Mouse (Mus musculus) megakaryocyte, adult 5-6 weeks (primary cell): Measurements from ENCODE around the gene Dapl1. TPM values are rescaled to one million over a fixed set of nuclear protein-coding genes. Genes with fewer than 3 reads are reported as not detected.
A peak's percentile ranks its signal among the peaks of the same experiment; 100 is the strongest.

Experiments used
- ATAC-seq: 2 replicates; pipeline ENCODE4 v1.8.0; 2016; ENCODE audit warnings: mild to moderate bottlenecking, inconsistent platforms; ENCODE audit not compliant: poor library complexity, severe bottlenecking
- total RNA-seq, 2 experiments: library from RNA; stranded (forward) in 1 of 2; stranded (reverse) in 1 of 2; fragments of 153-499, 151-499 nt in 1 of 2; fragments of 221-1000, 200-1000 nt in 1 of 2; gene quantifications; 2 replicates each; pipeline versions ENCODE4 v1.2.3 to v1.2.4; 2015 to 2017

The Dapl1 gene
- total RNA-seq, 2 experiments from 2014 or later = 0.66 TPM; not detected in 1

GRCm38 (mm10) chr2:59471051-59471948 is 13.2 kb upstream of the Dapl1 start:
- ATAC-seq = no peak

DNA sequence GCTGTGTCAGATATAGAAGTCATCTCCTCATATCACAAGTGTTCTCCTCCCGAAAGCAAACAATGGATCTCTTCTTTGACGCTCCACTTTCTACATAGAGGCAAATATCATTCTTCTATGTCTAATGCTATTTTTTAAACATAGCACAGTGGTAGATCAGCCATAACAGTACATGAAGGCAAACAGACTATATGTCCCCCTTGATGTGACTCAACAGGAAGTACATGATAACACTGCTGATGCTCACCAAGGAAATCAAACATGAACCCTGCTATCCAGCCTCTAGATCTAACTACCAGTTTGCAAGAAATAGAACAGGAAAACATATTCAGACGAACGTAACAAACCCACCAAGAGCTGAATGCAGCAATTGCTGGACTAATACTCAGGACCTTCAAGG is 10.1 kb upstream of the Dapl1 start:
- ATAC-seq = no peak

DNA sequence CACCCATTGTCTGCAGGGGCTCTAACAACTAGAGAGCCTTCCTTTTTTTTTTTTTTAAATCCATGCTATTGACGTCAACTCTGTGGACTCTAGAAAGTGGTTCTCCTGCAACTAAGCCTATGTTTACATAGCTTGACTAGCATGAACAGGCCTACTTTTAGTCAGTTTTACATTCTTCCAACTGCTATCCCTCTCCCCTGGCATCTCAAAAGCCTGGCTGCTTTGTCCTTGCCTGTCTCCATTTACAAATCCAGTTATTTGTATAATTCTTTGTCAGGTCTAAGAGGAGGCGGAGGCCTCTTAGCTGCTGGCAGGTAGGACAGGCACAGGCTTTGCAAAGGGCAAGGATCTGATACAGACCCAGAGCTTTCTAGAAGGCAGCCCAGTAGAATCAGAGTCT is 627 bp downstream of the Dapl1 start:
- ATAC-seq = no peak

DNA sequence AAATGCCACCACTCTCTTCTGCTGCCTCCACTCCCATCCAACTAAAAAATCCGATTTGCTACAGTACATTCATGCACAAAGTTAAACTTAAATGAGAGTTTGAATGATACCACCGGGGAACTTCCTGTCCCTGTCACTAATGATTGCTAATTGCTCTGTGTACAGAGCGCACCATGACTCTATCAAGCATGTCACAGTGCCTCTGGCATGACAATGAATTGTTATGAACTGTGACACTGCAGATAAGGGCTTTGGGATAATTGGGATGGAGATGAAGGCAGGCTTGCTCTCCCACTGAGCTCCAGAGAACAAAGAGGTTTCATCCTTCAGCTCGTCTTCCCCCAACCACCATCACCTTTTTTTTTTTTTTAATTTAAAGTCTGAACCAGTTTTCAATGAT is 1.2 kb downstream of the Dapl1 start:
- no peak for ATAC-seq

DNA sequence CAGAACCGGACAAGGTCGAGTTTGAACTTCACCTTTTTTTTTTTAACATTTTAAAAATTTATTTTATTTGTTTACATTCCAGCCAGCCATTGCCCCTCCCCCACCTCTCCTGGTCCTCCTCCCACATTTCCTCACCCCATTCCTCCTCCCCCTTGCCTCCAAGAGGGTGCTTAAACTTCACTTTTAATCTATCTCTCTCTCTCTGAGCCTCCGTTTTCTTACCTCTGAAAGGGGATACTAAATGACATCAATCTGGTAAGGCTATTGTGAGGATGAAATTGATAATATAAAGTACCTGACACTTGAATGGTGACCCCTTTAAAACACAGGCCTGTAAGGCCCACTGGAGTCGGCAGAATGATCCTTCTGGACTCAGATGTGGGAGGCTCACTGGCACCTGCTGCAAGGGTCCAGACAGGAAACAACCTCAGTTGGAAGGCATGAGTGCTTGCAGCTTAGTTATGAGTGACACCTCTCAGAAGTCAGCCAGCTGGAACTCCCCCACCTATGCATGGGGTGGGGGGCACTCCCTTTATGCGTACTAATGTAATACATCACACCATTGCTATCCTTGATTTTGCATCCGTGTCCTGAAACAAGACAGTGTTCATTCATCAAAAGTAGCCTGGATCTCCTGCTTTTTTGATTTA is 1.9 kb downstream of the Dapl1 start:
- ATAC-seq = no peak

- ATAC-seq = no peak
Measured at GRCm38 (mm10) chr2:59488235-59488634, 3.8 kb downstream of the Dapl1 start.

GRCm38 (mm10) chr2:59490353-59490752 is 5.9 kb downstream of the Dapl1 start:
- no peak for ATAC-seq

- ATAC-seq = no peak
Measured at GRCm38 (mm10) chr2:59493445-59494085, 9.1 kb downstream of the Dapl1 start.

DNA sequence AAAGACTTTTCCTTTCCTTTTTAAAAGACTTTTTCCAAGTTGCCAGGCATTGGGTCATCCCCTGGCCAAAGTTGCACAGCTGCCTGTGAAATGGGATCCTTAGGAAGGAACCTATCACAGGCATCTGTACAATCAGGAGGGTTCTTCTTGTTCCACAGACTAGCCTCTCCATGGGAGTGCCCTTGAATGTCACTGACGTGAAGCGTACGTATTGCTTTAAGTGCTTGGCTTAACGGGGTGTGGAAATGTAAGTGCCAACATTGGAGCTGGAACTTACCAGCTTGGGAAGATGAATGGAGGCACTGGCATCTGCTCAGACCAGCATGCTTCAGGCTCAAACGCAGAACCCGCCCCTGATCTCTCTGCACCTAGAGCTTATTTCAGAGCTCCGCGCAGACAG is 14.7 kb downstream of the Dapl1 start:
- ATAC-seq = no peak

- no peak for ATAC-seq
Measured at GRCm38 (mm10) chr2:59499717-59500116, 15.3 kb downstream of the Dapl1 start.

- no peak for ATAC-seq
Measured at GRCm38 (mm10) chr2:59509061-59509460, 24.6 kb downstream of the Dapl1 start.

DNA sequence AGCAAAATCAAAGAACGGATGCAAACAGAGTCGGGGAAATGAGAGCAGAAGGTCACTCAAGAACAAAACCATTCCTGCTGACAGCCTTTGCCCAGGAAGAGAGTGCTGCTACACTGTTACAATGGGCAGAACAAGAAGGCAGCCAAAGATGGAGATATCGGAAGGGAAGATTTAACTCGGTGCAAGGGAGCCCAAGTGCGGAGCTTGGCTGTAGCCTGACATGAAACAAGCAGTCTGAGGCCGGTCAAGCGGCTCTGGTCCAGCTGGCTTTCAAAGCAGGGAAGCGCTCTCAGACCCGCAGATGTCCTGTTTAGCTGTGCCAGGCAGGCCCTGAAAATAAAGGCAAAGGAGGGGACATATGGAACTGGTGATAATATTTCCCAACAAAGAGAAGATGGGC is 26.0 kb downstream of the Dapl1 start:
- no peak for ATAC-seq

DNA sequence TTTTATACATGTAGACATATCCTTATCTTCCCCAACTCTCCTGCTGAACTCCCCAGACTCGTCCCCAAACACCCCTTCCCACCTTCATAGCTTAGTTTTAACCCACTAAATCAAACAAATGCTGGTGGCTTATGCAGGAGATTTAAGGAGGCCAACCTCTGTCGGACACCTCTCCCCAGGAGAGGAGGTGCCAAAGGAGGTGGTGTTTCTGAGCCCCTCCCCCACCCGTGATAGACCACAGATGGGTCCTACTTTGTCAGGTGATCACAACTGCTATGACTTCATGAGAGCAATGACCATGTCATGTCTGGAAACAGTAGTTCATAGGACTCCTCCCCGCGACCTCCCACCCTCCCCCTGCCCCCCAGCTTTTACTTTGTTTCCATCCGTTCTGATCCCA is 26.4 kb downstream of the Dapl1 start:
- ATAC-seq = no peak

DNA sequence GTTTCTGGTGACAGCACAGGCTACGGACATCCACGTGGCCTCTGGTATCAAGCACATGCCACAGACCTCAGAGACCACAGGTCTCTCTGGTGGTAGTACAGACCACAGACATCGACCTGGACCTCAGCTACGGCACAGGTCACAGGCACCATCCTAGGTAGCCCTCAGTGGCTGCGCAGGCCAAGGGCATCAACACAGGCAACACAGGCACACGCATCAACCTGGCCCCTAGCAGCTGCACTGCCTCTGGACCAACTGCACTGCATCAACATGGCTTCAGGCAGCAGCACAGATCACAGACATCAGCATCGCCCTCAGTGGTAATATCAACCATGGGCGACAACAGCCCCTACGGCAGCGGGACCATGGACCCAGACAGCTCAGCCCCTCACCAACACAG is 36.2 kb downstream of the Dapl1 start:
- ATAC-seq = no peak

GRCm38 (mm10) chr2:59522079-59522684 is 37.7 kb downstream of the Dapl1 start:
- peak; percentile 85 for ATAC-seq

- no peak for ATAC-seq
Measured at GRCm38 (mm10) chr2:59523526-59523925, 39.1 kb downstream of the Dapl1 start.

DNA sequence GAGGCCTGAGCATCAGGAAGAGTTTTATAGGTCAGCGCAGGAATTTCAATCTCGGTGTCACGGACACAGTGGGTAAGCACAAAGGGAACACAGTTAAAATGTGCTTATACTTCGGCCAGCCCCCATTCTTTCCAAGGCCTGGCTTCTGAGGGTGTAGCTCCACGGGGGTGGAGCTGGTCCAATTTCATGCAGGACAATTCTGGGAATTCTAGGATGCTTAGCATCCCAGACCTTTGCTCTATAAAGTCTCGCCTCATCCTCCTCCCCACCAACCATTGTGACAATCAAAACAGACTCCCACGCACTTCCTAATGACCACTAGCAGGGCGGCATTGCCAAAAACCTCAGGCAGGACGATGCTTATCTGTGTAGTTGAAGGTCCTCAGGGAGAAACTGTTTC is 42.4 kb downstream of the Dapl1 start:
- no peak for ATAC-seq

DNA sequence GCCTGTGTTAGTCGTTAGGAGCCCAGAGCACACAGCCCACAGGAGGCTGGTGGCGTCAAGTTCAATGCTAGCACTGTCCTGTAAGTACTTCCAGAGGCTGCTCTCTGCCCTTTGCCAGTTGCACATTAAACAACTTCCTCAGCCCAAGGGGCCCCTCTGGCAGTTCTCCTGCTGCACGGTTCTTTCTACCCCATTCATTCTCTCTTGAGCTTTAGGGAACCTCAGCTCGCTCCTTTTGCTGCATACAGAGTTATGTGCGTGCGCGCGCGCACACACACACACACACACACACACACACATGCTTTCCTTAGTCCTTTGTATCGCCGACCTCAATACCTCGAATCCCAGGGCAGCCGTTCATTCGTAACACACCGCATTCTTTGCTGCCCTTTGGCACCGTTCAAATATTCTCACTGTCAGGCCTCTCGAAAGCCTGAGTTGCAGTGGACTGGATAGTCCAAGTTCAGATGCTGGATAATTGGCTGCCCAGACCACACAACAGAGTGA is 45.2 kb downstream of the Dapl1 start:
- no peak for ATAC-seq

GRCm38 (mm10) chr2:59530811-59531210 is 46.4 kb downstream of the Dapl1 start:
- ATAC-seq = no peak

DNA sequence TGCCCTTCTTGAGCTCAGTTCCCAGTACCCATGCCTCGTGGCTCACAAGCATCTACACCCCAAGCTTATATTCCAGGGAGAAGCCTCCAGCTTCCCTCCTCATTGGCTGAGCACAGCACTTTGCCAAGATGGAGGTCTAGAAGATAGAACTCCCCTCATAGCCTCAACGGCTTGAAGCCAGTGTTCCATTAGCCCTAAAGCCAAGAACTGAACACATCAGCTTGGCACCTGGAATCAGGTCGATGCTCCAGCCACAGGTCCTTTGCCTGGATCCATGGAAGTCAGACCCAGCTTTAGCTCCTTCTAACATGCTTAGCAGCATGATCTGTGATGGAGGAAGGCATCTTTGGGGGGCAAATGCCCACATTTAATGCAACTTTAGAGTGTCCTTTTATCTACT is 48.5 kb downstream of the Dapl1 start:
- no peak for ATAC-seq

DNA sequence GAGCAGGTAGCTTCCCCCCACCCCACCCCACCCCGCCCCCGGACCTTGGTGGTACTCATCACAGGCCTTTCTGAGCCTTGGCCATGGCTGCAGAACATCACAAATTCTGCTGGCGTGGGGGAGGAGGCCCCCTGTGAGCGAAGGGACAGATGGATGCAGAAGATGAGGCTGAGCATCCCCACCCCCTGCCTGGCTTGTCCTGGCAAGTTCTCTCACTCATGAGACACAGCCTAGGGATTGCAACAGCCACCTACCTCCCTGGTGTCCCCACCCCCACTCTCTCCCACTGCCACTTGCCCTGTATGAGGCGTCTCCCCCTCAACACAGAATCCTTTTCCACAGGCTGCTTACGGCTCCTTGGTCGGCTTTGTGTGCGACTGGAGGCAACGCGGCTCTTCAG is 49.1 kb downstream of the Dapl1 start:
- no peak for ATAC-seq
